Mouse (Mus musculus) cerebellum, adult 11-12 months (tissue): ENCODE measurements around the gene Arnt.
"Not testable (repeated sequence)": the region's sequence is repeated elsewhere in the genome, so short reads cannot be mapped to it uniquely, and the experiment has no call there.

Experiments used
- DNase-seq: peaks from one replicate; pipeline ENCODE4 v3.0.0; 2022

Arnt gene

GRCm38 (mm10) chr3:95434136-95434982 is at the start of gene Arnt:
TSS of gene Arnt (plus strand) at chr3:95434388.
- DNase-seq = peak; percentile 93

DNA sequence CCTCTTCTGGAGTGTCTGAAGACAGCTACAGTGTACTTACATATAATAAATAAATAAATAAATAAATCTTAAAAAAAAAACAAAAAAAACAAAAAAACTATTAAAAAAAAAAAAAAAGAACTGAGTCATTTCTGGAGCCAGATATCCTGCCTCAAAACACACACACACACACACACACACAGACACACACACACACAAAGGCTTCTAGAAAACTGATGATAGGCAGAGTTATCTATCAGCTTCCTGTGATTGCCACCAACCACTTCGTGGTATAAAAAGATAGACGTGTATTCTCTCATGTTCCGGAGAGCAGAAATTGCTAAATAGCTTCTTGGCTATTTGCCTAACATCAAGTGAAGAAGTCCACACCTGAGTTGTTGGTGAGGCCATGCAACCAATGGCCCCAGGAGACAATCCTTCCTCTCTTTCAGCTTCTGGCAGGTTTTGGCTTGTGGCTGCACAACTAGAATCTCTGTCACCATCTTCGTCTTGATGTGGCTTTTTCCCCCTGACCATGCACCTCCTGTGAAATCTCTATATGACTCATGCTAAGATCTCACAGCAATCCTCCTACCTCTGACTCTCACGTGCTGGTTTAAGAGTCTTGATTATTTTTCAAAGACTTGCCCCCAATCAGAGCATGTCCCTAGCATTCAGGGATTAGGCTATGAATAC is 48.6 kb upstream of the Arnt start:
- DNase-seq = no peak

GRCm38 (mm10) chr3:95394385-95394784 is 39.8 kb upstream of the Arnt start:
- no peak for DNase-seq

DNA sequence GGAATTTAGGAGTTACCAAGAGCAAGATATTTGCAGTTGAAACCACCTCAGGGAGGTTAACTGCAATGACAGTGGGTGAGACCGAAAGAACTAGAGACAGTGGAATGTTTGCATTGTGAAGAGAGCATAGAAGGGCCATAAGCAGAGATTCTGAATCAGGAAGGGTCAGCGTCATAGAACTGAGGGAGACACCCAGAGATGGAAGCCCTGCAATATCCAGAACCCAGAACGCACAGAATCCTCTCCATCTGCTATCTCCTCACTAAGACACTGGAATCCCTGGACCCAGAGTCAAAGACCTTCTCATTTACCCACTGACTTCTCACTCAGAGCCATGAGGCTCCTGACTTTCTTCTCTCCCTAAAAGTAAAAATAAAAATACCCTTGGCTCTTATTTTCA is 31.4 kb upstream of the Arnt start, which contains the start of gene 4930558C23Rik:
Gene 4930558C23Rik (minus strand): TSS at position 101 of the 400 bp plus-strand sequence.
- DNase-seq = no peak

- DNase-seq = no peak
Observed at GRCm38 (mm10) chr3:95407728-95408127, 26.5 kb upstream of the Arnt start.

- DNase-seq = no peak
Observed at GRCm38 (mm10) chr3:95408852-95409251, 25.3 kb upstream of the Arnt start.

- no peak for DNase-seq
Observed at GRCm38 (mm10) chr3:95412268-95412667, 21.9 kb upstream of the Arnt start.

DNA sequence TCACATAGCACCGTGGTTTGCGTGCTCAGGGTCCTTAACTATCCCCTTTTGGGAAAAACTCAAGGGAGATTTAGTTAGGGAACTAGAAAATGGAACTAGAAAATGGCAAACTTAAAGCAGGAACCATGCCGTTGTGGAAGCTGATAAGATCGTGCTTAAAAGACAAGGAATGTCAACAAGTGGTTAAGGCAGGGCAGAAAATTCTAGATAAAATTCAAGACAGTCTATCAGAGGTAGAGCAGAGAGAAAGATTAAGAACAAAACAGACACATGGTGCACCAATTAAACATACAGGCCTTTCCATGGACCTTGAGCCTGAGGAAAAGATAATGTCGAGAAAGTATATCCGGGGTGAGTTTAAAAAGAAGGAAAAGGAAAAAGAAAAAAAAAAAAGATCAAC is 16.3 kb upstream of the Arnt start:
- DNase-seq = no peak

GRCm38 (mm10) chr3:95426476-95426875 is 7.7 kb upstream of the Arnt start:
- DNase-seq = not testable (repeated sequence)

DNA sequence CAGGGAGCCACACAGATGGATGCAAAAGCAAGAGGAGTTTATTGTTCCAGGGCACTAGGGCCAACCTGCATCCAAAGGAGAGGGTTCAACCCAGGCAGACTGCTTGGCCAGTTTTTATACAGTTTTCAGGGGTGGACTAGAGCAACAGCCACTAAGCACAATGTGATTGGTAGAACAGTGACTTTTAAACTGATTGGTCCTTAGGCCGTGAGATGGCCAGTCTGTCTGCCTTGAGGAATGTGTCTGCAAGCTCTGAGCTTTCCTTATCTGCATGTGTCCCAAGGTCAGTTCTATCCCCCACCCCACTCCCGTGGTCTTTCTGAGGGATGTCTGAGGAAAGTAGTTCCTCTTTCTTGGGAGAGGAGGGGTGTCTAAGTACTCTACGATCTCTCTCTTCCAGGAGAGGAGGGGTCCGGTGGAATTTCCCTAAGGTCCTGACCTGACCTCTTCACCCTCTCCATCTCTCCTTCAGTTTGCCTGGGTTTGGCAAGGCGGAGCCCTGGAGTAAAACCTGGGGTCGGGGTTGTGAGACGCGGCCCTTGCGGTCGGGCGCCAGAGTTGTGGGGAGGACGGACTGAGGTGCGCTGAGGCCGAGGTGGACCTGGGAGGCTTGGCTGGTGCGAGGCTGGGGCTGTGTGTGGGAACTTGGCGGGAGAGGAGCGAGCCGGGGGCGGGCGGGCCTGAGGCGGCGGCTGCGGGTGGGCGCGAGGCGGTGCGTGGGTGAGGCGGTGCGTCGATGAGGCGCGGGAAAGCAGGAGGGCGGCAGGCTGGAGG is 6.9 kb upstream of the Arnt start:
- DNase-seq = not testable (repeated sequence)

- not testable (repeated sequence) for DNase-seq
Observed at GRCm38 (mm10) chr3:95427891-95428238, 6.3 kb upstream of the Arnt start.

DNA sequence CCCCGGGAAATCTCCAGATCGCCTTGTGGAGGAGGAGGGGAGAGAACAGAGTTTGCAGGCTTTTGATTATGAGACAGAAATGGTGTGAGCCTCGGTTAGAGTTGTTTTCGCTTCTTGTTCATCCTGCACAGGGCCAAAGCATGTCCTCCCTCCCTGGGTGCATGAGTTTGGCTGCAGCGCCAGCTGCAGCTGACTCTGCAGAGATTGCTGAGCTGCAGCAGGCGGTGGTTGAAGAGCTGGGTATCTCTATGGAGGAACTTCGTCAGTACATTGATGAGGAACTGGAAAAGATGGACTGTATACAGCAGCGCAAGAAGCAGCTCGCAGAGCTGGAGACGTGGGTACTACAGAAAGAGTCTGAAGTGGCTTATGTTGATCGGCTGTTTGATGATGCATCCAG is 5.8 kb upstream of the Arnt start:
- DNase-seq = not testable (repeated sequence)

DNA sequence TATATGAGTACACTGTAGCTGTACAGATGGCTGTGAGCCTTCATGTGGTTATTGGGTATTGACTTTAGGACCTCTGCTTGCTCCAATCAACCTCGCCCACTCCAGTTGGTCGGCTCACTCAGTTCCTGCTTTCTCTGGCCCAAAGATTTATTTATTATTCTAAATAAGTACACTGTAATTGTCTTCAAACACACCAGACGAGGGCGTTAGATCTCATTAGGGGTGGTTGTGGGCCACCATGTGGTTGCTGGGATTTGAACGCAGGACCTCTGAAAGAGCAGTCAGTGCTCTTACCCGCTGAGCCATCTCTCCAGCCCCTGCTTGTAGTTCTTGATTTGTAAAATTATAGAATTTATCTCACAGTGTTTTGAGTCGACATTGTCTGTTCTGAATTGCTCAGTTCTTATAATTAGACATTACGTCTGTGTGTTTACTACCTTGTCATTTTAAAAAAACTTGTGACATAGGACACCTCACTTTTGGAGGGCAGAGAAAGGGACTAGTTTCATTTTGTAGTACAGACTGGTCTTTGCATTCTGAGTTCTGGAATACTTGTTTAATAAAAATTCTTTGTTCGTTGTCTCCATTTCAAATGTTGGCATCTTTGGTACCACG is 780 bp upstream of the Arnt start:
- no peak for DNase-seq

- DNase-seq = no peak
Observed at GRCm38 (mm10) chr3:95434983-95435370, 789 bp downstream of the Arnt start.

- no peak for DNase-seq
Observed at GRCm38 (mm10) chr3:95435561-95435960, 1.4 kb downstream of the Arnt start.

DNA sequence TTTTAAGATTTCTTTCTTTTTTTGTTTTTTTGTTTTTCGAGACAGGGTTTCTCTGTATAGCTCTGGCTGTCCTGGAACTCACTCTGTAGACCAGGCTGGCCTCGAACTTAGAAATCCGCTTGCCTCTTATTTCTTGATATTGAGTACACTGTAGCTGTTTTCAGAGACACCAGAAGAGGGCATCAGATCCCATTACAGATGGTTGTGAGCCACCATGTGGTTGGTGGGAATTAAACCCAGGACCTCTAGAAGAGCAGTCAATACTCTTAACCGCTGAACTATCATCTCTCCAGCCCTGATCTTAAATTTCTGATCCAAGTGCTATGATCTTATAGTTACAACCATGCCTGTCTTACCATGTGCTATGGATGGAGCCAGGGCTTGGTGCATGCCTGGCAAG is 4.4 kb downstream of the Arnt start:
- not testable (repeated sequence) for DNase-seq

GRCm38 (mm10) chr3:95439670-95440069 is 5.5 kb downstream of the Arnt start:
- no peak for DNase-seq

- no peak for DNase-seq
Observed at GRCm38 (mm10) chr3:95442406-95443117, 8.4 kb downstream of the Arnt start.

- no peak for DNase-seq
Observed at GRCm38 (mm10) chr3:95445311-95445710, 11.1 kb downstream of the Arnt start.

DNA sequence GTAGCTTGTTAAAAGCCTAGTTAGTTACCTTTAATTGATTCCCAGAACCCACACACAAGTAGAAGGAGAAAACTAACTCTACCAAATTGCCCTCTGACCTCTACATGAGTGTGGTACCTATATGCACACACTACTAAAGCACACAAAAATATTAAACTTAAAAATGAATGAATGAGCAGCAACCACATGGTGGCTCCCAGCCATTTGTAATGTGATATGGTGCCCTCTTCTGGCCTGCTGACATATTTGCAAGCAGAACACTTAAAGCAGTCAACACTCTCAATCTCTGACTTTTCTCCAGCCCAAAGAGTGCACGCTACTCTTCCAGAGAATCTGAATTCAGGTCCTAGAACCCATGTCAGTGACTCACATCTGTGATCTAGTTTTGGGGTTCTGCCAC is 16.2 kb downstream of the Arnt start:
- DNase-seq = no peak

DNA sequence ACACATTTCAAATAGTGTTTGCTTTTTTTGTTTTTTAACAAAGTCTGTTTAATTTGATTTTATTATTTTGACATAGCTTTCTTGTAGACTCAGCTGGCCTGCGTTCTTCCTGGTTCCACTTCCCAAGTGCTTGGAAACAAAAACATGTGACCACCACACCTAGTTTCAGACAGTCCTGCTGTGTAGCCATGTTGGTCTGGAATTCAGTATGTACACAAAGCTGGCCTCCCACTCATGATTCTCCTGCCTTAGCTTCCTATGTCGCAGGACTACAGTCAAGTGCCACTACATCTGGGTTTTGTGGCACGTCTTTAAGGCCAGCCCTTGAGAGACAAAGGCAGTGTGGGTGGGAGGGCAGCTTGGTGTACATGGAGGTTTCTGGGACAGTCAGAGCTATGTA is 16.7 kb downstream of the Arnt start:
- DNase-seq = no peak

DNA sequence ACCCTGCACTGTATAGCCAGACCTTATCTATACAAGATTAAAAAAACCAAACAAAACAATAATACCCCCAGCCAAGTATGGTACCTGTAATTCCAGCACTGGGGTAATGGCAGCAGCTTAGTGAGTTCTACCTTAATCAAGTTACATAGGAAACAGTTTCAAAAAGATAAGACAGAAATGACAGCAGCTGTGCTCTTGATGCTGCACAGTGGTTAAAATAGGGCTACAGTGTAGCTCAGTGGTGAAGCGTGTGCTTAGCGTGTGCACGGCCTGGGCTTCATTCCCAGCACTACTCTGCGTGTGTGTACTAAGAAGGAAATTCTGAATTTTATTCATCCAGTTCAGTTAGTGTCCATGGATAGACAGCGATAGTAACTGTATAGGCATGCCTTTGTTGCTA is 22.2 kb downstream of the Arnt start:
- no peak for DNase-seq
